Mouse (Mus musculus): Measurements from ENCODE around the gene Ccdc106.
"Not testable (repeated sequence)": the region's sequence is repeated elsewhere in the genome, so short reads cannot be mapped to it uniquely, and the experiment has no call there.

The Ccdc106 gene

DNA sequence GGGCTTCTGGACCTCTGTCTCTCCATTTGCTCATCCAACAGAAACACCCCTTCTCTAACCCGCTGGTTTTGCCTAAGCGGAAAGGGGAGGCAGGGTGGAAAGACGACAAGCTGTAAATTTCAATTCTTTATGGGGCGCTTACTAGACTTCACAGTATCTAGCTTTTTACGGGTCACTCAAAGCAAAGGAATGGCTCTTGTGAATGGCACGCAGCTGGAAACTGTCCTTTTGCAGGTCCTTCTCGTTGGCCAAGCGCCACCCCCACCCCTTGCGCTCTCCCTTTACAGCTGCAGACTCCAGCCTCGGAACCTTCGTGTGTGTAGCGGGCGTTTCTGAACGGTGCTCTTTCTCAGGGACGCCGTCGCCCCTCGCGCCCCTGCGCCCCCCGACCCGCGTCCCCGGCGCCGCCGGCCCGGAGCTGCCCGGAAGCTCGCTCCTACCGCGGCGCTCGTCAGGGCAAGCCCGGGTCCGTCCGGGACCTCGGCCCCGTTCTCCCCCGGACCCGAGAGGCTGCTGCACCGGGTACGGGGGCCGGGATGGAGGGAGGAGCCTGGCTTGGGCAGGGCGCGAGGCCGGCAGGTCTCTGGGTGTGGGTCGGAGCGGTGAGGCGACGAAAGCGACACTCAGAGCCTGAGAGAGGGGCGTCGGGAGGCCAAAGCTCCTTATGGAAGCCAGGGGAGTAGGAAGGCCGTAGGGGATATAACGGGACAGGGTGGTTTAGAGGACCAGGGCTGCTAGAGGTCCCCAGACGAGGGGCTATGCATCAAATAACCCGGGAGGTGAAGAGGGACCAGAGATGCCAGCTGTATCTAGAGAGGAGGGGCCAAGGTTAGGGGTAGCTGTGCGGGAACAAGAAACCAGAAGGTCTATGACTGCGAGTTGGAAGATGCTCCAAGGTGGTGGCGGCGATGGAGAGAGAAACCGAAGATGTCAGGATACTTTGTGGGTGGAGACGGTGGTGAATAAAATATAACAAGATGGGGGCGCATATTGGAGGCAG, 31.1 kb downstream of the Ccdc106 start, which contains the start of gene Zfp580:
TSS of gene Zfp580 (plus strand) at position 346 of the 1,000 bp plus-strand sequence.
- DNase-seq (ENCODE audit: low spot score) = peak; percentile 50

DNA sequence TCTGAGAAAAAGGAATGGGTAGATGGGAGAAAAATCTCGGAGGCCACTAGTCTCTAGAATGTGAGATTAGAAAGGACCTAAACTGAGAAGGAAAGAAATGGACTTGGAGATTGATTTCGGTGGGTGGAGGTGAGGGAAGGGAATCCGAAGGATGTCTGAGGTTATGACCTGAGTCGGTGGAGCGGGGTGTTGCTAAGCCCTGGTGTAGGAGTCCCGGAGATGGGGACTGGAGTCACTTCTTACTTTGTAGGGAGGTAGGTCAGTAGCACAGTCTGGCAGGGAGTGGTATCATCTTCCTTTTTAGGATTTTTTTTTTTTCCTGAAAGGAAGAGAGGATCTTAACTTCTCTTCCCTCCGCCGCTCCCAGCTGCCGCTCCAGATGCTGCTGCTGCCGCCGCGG, 32.1 kb downstream of the Ccdc106 start:
- DNase-seq (ENCODE audit: low spot score) = no peak

DNA sequence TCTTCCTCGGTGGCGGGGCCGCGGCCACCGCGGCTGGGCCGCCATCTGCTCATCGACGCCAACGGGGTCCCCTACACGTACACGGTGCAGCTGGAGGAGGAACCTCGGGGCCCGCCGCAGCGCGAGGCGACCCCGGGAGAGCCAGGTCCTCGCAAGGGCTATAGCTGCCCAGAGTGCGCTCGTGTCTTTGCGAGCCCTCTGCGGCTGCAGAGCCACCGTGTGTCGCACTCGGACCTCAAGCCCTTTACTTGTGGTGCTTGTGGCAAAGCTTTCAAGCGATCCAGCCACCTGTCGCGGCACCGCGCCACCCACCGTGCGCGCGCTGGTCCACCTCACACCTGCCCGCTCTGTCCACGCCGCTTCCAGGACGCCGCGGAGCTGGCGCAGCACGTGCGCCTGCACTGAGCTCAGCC, 32.6 kb downstream of the Ccdc106 start:
- DNase-seq (ENCODE audit: low spot score) = no peak

DNA sequence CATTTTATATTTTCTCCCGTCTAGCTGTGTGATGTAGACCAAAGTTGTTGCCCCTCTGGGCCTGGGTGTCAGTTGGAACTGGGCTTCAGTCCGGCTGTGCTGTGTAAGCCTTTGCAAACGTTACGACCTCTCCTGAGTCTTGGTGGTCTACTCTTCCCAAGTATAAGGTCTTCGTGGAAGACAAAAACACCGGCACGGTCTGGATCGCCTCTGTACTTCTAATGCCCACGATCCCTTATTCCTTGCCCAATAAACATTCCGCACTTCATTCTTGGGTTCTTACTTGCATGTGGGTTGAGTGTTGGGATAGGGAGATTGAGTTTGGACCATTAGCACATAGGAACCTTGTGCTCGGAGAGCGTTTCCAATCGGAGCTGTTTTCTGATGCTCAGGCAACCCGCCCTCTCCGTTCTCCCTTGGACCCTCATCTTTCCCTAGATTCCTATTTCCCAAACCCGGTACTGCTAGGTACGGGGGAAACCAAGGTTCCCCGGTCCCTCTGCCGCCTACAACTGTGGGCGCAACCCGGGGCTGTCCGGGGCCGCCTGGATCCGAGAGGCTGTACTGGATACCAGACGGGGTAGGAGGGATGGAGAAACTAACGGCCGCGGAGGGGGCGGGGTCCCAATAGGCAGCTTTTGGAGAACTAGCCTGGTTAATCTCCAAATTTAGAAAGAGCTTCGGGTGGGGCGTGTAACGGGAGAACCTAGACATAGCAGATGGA, 33.3 kb downstream of the Ccdc106 start:
- DNase-seq (ENCODE audit: low spot score) = no peak

DNA sequence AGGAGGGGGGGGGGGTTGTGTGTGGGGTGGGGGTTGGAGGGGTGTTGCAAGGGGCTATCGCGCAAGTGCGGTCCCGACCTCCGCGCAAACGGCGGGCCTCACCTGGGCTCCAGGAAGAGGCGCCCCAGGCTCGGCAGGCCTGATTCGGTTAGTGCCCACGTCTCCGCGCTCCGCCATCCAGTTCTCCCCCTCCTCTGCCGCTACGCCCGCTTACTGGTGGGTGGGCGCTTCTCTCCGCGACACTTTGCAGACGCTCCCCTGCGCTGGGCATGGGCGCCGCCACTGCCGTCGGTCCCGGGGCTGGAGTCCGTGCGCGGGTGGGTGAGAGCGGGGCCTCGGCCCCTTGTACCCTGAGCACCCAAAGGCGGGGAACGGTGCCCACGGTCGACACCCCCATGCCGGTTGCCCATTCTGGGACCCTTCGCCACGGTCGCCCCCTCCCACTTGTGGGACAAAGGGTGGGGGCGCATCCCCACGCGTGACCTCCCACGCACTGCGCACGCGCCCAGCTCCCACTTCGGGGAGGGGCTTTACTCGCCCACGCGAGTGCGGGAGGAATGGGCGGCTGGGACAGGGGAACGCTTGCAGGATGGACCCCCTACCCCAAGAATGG, 36.4 kb downstream of the Ccdc106 start:
- DNase-seq (ENCODE audit: low spot score) = no peak

DNA sequence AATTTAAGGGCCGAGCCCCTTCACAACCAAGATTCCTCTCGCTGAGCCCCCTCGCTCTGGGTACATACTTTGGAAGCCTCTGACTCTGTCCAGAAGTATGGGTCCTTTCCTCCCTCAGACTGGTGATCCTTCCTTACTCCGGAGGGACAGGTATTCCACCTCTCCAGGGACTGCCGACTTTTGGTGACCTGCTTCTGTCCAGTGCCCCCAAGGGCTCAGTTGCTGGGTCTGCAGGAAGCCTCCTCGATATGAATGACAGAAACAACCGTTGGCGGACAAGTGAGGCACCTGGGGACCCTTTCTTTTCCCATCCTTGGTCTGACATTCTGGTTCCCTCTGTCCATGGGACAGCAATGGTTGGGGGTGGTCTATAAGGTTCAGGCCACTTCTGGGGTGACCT, 37.0 kb downstream of the Ccdc106 start:
- no peak for DNase-seq (ENCODE audit: low spot score)

DNA sequence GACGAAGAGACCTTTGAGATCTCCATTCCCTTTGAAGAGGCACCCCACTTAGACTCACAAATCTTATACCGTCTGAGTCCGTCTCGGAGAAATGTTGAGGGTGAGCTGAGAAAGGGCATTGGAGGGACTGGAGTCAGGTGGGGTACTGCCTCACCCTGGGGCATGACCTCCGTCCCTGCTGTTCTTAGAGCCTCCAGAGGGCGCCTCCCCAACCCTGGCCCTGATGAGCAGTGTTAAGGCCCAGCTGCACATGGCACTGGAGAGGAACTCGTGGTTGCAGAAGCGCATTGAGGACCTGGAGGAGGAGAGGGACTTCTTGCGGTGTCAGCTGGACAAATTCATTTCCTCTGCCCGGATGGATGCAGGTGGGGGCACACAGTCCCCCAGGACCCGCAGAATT, 37.5 kb downstream of the Ccdc106 start:
- no peak for DNase-seq (ENCODE audit: low spot score)

DNA sequence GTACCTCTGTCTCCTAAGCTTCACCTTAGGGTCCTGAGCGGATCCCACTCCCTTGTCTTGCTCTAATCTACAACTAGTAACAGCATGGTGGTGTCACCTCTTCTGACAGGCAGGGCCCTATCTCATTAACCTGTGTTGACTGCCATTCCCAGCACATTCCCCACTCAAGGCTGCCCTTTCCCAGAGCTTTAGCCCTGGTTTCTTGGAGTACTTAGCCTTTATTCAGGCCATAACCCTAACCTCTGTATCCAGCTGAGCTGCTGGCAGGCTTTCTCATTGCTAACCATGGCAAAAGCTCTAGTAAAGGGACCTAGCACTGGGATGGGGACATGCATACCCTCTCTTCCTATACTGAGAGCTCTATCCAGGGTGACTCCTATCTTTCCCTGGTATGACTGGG, 38.3 kb downstream of the Ccdc106 start:
- DNase-seq (ENCODE audit: low spot score) = no peak

DNA sequence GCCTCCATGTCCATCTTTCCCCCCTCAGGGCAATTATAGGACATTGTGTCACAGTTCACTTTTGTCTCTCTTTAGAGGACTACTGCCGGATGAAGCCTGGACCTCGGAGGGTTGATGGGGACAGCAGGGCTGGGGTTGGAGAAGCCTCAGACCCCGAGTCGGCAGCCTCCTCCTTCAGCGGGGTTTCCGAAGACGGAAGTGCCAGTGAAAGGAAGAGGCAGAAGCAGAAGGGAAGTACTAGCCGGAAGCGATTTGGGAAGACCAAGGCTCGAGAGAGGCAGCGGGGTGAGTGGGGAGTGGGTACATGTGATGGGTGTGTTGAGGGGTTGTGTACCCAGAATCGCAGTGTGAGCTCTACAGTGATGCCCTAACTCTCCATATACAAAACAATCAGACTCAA, 39.1 kb downstream of the Ccdc106 start:
- no peak for DNase-seq (ENCODE audit: low spot score)

DNA sequence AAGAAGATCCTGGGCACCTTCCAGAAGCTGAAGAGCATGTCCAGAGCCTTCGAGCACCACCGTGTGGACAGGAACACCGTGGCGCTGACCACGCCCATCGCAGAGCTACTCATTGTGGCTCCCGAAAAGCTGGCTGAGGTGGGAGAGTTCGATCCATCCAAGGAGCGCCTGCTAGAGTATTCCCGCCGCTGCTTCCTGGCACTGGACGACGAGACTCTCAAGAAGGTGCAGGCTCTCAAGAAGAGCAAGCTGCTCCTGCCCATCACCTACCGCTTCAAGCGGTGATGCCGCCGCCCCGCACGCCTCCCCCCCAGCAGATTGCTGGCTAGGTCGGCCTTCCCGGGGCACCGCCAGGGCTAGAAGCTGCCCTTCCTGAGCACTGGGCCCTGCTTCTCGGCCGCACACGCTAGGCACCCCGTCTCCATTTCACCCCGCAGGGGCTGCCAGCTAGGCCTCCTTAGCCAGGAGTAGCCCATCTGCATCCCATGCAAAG, 39.9 kb downstream of the Ccdc106 start:
- peak; percentile 72 for DNase-seq (ENCODE audit: low spot score)

DNA sequence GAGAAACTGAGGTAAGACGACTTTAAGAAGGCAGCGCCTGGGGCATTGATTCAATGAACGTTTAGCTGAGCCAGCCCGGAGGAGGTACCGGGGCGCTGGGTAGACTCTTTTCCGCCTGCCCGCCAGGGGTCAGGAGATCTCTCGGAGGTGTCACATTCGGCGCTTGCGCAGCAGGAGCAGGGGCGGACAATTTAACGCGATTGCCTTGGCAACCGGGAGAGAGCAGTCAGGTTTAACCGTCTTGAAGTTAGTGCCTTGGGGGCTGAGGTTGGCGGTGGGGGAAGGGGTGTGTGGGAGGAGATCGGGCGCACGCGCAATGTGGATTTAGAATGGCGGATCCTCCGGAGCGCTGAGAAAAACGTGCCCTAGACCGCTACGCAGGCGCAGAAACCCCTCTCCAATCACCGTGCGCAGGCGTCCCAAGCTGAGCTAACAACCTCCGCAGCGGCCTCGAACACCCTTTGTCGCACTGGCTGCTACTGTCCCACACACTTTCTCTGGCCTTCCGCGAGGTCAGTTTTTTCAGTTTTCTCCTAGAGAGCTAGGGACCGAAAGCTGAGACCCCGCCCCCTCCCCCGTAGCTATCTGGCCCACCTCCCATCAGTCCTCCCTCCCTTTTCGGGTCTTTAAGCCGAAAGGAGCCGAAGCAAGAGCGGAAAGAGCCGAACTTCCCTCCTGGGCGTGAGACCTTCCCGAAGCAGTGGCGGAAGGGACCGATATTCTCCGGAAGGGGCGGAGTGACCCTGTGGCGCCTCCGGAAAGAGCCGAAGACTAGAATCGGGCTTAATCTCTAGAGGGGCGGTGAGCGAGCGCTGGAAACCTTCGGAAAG, 40.8 kb downstream of the Ccdc106 start:
- peak; percentile 96 for DNase-seq (ENCODE audit: low spot score)

DNA sequence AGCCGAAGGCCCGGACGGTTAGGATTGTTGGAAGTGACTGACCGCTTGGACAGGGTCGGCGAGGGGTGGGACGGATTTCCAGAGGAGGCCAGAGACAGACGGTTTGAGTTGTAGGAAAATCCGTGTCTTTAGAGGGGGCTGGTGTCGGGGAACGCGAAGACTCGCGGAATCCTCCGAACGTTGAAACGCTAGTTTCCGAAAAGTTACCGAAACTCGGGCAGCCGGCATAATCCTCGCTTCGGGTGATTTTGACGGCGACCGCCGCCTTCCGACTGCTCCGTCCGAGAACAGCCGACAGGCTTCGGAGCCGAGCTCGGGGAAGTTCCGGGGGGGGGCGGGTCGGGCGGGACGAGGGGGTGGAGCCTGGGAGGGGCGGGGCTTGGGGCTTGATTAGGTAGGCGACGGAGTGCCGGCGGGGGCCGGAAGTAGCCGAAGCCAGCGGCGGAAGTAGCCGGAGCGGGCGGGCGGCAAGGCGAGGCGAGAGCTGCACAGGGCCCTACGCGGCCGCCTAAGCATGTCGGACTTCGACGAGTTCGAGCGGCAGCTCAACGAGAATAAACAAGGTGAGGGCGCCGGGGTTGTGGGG, 41.5 kb downstream of the Ccdc106 start, which contains the start of gene U2af2:
TSS of gene U2af2 (plus strand) at position 370 of the 586 bp plus-strand sequence.
- DNase-seq (ENCODE audit: low spot score) = peak; percentile 90

DNA sequence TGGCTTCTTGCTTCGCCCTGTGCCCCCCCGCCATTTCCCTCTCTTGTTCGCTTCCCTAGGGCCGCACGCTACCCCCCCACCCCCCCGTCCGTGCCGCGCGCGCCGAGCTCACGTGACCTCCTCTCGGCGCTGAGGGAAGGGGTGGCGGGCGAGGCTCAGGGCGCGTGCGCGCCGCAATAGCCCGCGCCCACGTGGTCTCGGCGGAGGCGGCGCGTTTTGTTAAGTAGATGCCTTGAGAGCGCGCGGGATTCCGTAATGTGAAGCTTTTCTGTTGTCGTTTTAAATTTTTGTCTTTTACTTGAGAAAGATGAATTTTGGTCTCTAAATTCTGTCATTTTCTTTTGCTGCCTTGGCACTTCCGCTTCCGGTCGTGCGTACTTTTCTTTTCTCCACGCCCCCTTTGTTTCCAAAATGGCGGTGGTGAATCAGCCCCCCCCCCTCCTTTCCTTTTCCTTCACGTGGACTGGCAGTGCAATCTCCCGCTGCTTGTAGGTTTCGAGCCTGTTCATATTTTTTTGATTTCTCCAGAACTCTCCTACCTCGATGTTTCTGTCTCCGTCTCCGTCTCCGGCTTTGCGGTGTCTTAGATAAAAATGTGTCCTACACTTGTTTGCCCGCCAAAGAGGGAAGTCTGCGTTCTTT, 42.1 kb downstream of the Ccdc106 start:
- DNase-seq (ENCODE audit: low spot score) = no peak

DNA sequence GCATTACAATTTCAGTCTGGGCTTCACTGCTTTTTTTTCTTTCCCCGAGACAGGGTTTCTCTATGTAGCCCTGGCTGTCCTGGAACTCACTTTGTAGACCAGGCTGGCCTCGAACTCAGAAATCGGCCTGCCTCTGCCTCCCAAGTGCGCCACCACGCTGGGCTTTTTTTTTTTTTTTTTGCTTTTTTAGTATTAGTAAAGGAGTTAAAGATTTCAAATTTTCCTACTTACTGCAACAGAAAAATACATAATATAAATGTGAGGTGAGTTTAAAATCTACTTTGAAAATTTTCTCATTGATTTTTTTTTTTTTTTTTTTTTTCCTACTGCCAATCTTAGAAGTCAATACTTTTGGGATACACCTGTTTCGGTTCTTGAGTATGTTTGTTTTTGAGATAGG, 44.5 kb downstream of the Ccdc106 start:
- DNase-seq (ENCODE audit: low spot score) = no peak

DNA sequence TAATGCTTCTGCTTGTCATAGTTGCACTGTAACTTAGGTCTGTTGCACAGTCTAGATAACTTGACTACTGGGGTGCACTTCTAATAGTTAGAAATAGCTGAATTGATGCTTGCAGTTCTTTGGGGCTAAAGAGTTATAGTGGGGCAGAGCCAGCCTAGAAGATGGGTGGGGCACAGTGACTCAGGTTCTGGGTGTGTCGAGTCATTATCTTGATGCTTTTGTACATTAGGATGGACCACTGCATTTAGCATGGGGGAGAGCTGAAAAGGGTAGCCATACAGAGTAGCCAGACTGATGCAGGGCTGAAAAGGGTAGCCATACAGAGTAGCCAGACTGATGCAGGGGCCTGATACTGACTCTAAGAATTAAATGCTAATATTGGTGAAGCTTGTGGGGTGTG, 53.2 kb downstream of the Ccdc106 start:
- DNase-seq (ENCODE audit: low spot score) = no peak

DNA sequence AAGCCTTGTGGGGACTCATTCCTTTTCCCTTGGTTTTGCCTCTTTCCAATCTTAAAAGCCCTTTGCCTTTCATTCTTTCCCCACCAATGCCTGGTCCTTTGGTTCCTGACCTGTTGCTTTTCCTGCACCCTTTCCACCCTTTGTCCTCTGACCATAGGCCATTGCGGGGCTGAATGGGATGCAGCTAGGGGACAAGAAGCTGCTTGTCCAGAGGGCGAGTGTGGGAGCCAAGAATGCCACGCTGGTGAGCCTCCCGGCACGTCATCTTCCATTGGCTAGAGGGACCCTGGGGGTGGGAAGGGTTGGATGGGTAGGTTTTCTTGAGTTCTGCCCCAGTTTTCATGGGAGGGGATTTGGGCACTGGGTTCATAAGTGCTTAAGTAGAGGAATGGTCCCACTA, 54.6 kb downstream of the Ccdc106 start:
- no peak for DNase-seq (ENCODE audit: low spot score)

DNA sequence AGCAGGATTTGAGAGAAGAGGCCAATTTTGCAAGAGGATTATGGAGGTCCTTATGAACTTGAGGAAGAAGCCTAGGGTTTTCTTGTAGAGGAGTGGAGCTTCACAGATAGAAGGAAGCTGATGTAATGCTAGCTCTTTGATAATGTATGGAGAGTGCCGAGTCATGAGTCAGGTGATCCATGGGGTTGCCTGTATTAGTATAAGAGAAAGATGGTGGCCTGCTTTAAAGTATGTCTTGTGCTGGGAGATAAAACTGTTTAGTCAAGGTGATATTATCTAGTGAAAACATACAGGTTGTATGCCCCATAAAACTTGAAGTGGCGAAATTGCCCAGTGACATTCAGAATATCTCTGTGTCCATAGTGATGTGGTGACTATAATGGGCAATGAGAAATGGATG, 56.6 kb downstream of the Ccdc106 start:
- no peak for DNase-seq (ENCODE audit: low spot score)

DNA sequence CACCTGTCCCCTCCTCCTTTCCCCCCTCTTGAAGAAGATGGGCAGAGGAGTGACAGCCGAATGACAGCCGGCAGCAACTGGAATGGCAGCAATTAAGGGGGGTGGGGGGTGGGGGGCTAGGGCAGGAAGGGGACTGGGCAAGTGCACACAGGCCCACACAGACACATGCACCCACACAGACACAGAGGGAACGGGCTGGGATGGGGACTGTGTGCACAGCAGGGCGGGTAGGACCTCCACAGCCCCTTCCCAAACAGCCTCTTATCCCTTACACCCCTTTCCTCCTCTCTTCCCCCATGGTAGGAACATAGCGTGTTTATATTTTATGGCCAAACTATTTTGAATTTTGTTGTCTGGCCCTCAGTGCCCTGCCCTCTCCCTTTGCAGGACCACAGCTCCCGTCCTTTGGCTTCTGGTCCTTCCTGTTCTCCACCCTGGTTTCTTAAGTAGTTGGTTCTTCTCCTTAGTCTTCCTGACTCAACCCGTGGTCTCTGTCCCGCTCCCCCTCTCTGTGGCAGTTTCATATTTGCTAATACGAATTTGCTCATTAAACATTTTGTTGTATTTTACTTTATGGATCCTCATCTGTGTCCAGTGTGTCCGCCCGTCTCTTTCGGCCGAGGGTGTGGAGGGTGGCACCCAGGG, 59.1 kb downstream of the Ccdc106 start:
- DNase-seq (ENCODE audit: low spot score) = not testable (repeated sequence)

DNA sequence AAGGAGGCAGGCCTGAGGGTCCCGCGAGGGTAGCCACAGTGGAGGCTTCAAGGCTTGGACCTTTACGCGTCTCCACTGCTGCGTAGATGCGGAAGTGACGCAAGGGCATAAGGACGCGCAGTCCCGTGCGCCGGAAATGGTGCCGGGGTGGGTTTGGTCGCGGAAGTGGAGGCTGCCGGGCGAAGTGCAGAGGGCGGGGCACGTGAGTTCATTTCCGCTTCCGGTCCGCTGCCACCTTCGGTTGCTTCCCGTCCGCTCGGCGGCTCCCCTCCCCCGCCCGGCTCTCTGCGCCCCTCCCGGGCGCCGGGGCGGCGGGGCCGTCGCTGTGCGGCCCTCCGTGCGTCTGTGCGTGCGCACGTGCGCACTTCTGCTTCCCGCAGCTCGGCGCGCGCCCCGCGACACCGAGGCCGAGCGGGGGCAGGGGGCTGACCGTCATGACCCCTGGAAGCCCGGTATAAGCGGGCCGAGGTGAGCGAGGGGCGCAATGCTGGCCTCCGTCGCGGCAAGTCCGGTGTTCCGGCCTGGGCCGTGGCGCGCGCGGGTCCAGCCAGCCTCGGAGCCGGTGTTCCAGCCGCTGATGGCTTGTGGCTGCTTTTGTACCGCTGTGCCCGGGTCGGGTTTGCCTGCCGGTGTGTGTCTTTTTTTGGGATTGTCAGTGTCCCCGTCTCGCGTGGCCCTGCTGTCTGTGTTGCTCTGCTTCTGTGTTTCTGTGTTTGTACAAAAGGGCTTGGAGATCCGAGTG, 59.8 kb downstream of the Ccdc106 start, which contains the start of gene Epn1:
TSS of gene Epn1 (plus strand) at position 226 of the 742 bp plus-strand sequence.
- peak; percentile 92 for DNase-seq (ENCODE audit: low spot score)
